Mouse (Mus musculus) midbrain, embryonic 16.5 days (tissue): Measurements from ENCODE around the gene Myoc. TPM values are rescaled to one million over a fixed set of nuclear protein-coding genes. Genes with fewer than 3 reads are reported as not detected.
"Not testable (repeated sequence)": the region's sequence is repeated elsewhere in the genome, so short reads cannot be mapped to it uniquely, and the experiment has no call there.

Experiments used
- ATAC-seq: fragments of 200-750 bp; cut with Nextera tagmentation; 2 replicates; pipeline ENCODE4 v1.8.0; 2017; ENCODE audit warnings: moderate TSS enrichment
- H3K27ac ChIP-seq: fragments of 300-500 bp; sonication (generic); 2 replicates; pipeline ENCODE4 v1.5.1; 2014; ENCODE audit warnings: mild to moderate bottlenecking, low read length, mixed read lengths
- H3K27me3 ChIP-seq: fragments of 300-500 bp; sonication (generic); 2 replicates; pipeline ENCODE4 v1.6.1; 2014; ENCODE audit warnings: low read depth, low read length, mixed read lengths; ENCODE audit not compliant: control insufficient read depth, insufficient read depth
- H3K36me3 ChIP-seq: fragments of 300-500 bp; sonication (generic); 2 replicates; pipeline ENCODE4 v1.6.1; 2014; ENCODE audit warnings: mild to moderate bottlenecking, low read length, moderate library complexity, mixed read lengths; ENCODE audit not compliant: control insufficient read depth, insufficient read depth
- H3K4me1 ChIP-seq: fragments of 300-500 bp; sonication (generic); 2 replicates; pipeline ENCODE4 v1.6.1; 2014; ENCODE audit warnings: mild to moderate bottlenecking, low read length, mixed read lengths; ENCODE audit not compliant: control insufficient read depth, insufficient read depth
- H3K4me2 ChIP-seq: fragments of 300-500 bp; sonication (generic); 2 replicates; pipeline ENCODE4 v1.6.1; 2014; ENCODE audit warnings: mild to moderate bottlenecking, low read length, mixed read lengths
- H3K4me3 ChIP-seq: fragments of 300-500 bp; sonication (generic); 2 replicates; pipeline ENCODE4 v1.5.1; 2014; ENCODE audit warnings: low read depth, mild to moderate bottlenecking, low read length, moderate library complexity, mixed read lengths
- H3K9ac ChIP-seq: fragments of 300-500 bp; sonication (generic); 2 replicates; pipeline ENCODE4 v1.6.1; 2014; ENCODE audit warnings: low read depth, low read length, mixed read lengths
- H3K9me3 ChIP-seq: fragments of 300-500 bp; sonication (generic); replicated peaks from 2 replicates; pipeline ENCODE4 v1.6.1; 2014; ENCODE audit warnings: mild to moderate bottlenecking, low read length, mixed read lengths; ENCODE audit not compliant: control insufficient read depth, poor library complexity, severe bottlenecking
- WGBS: fragments of 180-500 bp; shearing (Covaris S2); extraction: QIAGEN DNeasy Blood & Tissue Kit; methylation state at CpG from one replicate; pipeline ENCODE4 v1.1.7; 2014; 5-methylcytosine and 5-hydroxymethylcytosine counted together
- polyA plus RNA-seq: library from polyadenylated mRNA; unstranded; fragments of >200 nt; fragmentation: Nextera tagmentation; extraction: Ambion mirVana; gene quantifications from 2 replicates; pipeline ENCODE4 v1.2.1, GENCODE M21; 2015

The Myoc gene
- polyA plus RNA-seq, 1 experiment from 2014 or later = not detected

DNA sequence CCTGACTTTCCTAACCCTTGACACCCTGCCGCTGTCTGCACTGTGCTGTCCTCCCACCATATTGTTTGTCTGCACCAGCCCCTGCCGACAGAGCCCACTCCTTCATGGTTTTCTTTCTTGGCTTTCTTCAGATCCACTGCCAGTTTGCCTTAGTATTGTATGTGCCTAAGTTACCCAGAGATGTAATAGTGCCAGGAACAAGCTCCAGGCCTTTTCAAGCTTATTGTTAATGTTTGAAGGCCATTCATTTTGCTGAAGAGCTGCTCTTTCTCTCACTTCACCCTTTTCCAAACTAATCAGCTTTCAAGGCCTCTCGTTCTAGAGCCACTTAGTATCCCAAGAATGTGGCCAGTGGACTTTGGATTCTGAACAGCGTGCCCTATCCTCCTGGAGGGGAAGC lies 27.8 kb upstream of the Myoc start:
- Histone ChIP-seq H3K9ac (no peak overlapping the region), H3K36me3 (no peaks in the 10 kb centered on the region), H3K27ac (no peak overlapping the region), H3K9me3 (no peaks in the 10 kb centered on the region), H3K4me1 (peaks cover 3% of the 10 kb centered on the region; the same call in 1 of the 2 replicates), H3K4me2 (no peak overlapping the region), H3K4me3 (no peak overlapping the region), H3K27me3 (no peaks in the 10 kb centered on the region)
- WGBS = 47% methylated on average over 4 of the region's 4 CpGs
- no peak for ATAC-seq

GRCm38 (mm10) chr1:162615511-162615910 lies 23.4 kb upstream of the Myoc start:
- no peak overlapping the region for H3K27ac ChIP-seq
- WGBS = 69% methylated on average over 1 of the region's 1 CpGs
- H3K9ac ChIP-seq = no peak overlapping the region
- ATAC-seq = peak; percentile 97
- H3K27me3 ChIP-seq = no peaks in the 10 kb centered on the region
- H3K36me3 ChIP-seq = no peaks in the 10 kb centered on the region
- H3K4me3 ChIP-seq = no peak overlapping the region
- H3K4me1 ChIP-seq = no peaks in the 10 kb centered on the region
- no peak overlapping the region for H3K4me2 ChIP-seq
- no peaks in the 10 kb centered on the region for H3K9me3 ChIP-seq

DNA sequence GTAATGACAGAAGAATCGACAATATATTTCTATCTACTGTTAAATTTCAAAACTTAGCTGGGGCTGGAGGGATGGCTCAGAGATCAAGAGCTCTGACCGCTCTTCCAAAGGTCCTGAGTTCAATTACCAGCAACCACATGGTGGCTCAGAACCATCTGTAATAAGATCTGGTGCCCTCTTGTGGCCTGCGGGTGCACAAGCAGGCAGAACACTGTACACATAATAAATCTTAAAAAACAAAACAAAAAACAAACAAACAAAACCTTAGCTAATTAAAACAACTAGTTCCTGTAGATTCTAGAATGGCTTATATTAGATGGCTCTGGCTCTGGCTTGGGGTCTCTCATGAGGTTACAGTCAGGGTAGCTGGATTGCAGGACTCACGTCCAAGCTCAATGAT lies 18.5 kb upstream of the Myoc start:
- Histone ChIP-seq H3K27me3 (no peaks in the 10 kb centered on the region), H3K9me3 (no peaks in the 10 kb centered on the region), H3K9ac (no peak overlapping the region), H3K27ac (no peak overlapping the region), H3K4me2 (no peak overlapping the region), H3K36me3 (no peaks in the 10 kb centered on the region), H3K4me3 (no peak overlapping the region), H3K4me1 (no peaks in the 10 kb centered on the region)
- no peak for ATAC-seq
- WGBS = 71% methylated on average over 4 of the region's 4 CpGs

- Histone ChIP-seq H3K4me3 (no peak overlapping the region), H3K9ac (no peak overlapping the region), H3K36me3 (no peaks in the 10 kb centered on the region), H3K4me2 (no peak overlapping the region), H3K4me1 (no peaks in the 10 kb centered on the region), H3K9me3 (no peaks in the 10 kb centered on the region), H3K27ac (no peak overlapping the region), H3K27me3 (no peaks in the 10 kb centered on the region)
- 41% methylated on average over 4 of the region's 4 CpGs for WGBS
- no peak for ATAC-seq
These were observed 15.1 kb upstream of the Myoc start for GRCm38 (mm10) chr1:162623895-162624294.

GRCm38 (mm10) chr1:162625229-162625628 lies 13.7 kb upstream of the Myoc start:
- no peak for ATAC-seq
- H3K4me2 ChIP-seq = no peak overlapping the region
- no peak overlapping the region for H3K27ac ChIP-seq
- 69% methylated on average over 7 of the region's 7 CpGs for WGBS
- no peaks in the 10 kb centered on the region for H3K27me3 ChIP-seq
- H3K4me1 ChIP-seq = no peaks in the 10 kb centered on the region
- H3K9me3 ChIP-seq = no peaks in the 10 kb centered on the region
- H3K4me3 ChIP-seq = no peak overlapping the region
- H3K9ac ChIP-seq = no peak overlapping the region
- no peaks in the 10 kb centered on the region for H3K36me3 ChIP-seq

- not testable (repeated sequence) for H3K27me3 ChIP-seq
- WGBS = 87% methylated on average over 4 of the region's 4 CpGs
These were observed 11.1 kb upstream of the Myoc start for GRCm38 (mm10) chr1:162627821-162628220.

DNA sequence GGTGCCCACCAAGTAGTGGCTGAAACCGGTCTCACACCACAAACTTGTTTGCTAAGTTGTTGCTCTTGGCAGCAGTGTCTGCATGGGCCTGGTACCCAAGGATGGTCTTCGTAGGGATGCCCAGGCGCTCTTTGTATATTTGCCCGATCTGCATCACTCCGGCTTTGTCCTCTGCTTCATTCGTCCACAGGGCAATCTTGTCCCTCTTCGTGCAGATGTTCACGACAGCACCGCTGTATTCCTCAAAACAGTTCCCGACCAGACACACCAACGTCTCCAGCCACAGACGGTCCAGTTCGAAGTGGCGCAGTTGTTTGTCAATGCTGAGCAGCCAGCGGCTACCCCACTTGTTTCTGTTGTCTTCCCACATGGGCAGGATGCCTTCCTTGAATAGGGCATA lies 10.6 kb upstream of the Myoc start:
- not testable (repeated sequence) for H3K4me2 ChIP-seq, H3K27ac ChIP-seq, H3K4me1 ChIP-seq, H3K4me3 ChIP-seq, H3K36me3 ChIP-seq, H3K27me3 ChIP-seq, H3K9me3 ChIP-seq, ATAC-seq, H3K9ac ChIP-seq
- 94% methylated on average over 15 of the region's 15 CpGs for WGBS

More at GRCm38 (mm10) chr1:162627821-162628220, 11.1 kb upstream of the Myoc start:
- not testable (repeated sequence) for H3K36me3 ChIP-seq, H3K27ac ChIP-seq, ATAC-seq, H3K4me1 ChIP-seq, H3K9me3 ChIP-seq, H3K4me3 ChIP-seq, H3K9ac ChIP-seq, H3K4me2 ChIP-seq

GRCm38 (mm10) chr1:162635291-162635931 lies 3.5 kb upstream of the Myoc start:
- not testable (repeated sequence) for H3K36me3 ChIP-seq, H3K9me3 ChIP-seq, H3K4me1 ChIP-seq, H3K27me3 ChIP-seq, H3K9ac ChIP-seq, H3K4me2 ChIP-seq, H3K27ac ChIP-seq, ATAC-seq, H3K4me3 ChIP-seq
- 90% methylated on average over 1 of the region's 1 CpGs for WGBS

GRCm38 (mm10) chr1:162636516-162636915 lies 2.4 kb upstream of the Myoc start:
- Histone ChIP-seq H3K4me1 (no peaks in the 10 kb centered on the region), H3K4me3 (no peak overlapping the region), H3K36me3 (no peaks in the 10 kb centered on the region), H3K9me3 (no peaks in the 10 kb centered on the region), H3K9ac (no peak overlapping the region), H3K27ac (no peak overlapping the region), H3K27me3 (no peaks in the 10 kb centered on the region), H3K4me2 (no peak overlapping the region)
- no peak for ATAC-seq
- 74% methylated on average over 3 of the region's 3 CpGs for WGBS
